Mouse (Mus musculus): ENCODE measurements at regions not wholly inside any gene's neighbourhood (a gene's known extent, or its start where the extent isn't known, plus 50 kb on each side); places are given as distances from the start of the nearest gene placed in this dataset.

DNA sequence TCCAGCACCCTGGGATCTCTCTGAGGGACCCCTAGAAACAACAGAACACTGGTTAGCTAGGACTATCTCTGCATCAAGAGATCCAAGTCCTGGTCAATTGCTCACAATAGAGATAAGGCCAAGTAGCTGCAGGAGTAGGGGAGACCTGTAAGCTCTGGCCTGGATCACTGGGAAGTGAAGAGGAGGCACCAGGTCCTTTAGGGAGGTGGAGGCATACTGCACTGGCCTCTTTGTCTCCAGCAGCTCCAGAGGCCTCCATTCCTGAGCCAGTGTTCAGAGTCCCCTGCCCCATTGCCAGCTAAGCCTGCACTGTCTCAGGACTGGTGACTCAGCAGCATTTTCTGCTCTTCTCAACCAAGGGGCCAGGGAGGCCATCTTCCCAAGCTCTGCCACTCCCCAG lies 262.3 kb upstream of the Gm4791 start:
- DNase-seq = no peak

DNA sequence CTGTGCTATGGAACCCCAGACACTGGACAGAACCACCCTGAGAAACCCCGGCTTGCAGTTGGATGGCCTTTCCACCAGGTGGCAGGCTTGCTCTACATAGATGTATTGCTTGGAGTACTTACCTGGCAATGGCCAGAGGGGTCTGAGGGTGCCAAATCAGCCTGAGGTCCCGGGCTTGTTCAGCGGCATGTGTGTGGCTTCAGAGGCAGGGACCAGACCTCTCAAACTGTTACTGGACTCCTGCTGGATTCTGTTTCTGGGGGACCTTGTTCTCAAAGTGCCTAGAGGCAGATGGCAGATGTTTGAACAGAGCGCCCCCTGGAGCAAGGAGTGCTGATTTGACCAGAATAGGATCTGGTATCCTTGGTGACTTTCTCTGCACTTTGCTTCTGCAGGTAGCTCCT lies 262.9 kb upstream of the Gm4791 start:
- peak; percentile 88 for DNase-seq

DNA sequence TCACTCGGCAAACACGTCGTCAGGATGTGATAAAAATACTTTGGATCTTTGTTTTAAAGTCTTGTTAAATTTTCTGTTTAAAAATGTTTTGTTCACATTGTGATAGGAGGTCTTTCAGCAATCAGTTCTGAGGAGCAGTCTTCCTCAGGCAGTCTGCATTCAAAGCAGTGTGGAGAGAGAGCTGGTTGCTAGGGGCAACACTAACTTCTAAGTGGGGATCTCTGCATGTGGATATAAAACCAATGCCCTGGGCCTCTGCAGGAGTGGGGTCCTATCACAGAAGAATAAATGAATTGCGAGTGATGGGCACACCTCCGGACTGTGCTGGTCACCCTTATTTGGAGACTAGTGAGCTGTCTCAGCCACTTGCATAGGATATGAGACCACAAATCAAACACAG lies 270.1 kb upstream of the Gm4791 start:
- DNase-seq = no peak

DNA sequence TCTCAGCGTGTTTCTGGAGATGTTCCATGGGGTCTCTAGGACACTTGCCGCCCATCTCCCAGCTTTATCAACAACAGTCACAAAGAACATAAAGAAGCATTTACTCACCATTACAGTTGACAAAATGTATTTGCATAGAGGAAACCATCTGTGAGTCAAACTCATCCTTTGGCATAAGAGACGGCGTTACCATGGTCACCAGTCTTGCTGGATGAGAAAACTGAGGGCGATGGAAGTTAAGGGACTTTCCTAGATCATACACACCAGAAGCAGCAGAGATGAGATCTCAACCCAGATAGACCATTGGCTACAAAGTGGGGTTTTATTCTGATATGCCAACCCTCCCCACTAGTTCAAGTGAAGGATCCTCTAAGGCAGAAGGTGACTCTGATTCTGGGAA lies 274.3 kb upstream of the Gm4791 start:
- DNase-seq = no peak

DNA sequence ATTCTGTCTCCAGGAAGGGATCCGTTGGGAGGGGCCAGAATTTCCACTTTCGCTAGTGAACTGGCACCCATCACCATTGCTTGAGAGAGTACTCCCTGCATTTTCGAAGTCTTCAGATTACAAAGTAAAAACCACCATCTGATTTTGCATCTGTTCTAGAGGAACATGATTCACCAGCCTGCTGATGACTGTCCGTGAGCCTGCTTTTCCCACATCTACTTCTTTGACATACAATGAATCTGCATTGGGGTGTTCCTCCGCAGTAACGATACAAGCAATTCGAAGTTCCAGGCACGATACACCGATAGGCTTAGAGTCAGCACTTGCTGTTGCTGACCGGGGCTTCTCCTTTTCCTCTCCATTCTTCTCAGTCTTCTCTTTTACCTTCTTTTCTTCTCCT lies 285.1 kb upstream of the Gm4791 start:
- no peak for DNase-seq

DNA sequence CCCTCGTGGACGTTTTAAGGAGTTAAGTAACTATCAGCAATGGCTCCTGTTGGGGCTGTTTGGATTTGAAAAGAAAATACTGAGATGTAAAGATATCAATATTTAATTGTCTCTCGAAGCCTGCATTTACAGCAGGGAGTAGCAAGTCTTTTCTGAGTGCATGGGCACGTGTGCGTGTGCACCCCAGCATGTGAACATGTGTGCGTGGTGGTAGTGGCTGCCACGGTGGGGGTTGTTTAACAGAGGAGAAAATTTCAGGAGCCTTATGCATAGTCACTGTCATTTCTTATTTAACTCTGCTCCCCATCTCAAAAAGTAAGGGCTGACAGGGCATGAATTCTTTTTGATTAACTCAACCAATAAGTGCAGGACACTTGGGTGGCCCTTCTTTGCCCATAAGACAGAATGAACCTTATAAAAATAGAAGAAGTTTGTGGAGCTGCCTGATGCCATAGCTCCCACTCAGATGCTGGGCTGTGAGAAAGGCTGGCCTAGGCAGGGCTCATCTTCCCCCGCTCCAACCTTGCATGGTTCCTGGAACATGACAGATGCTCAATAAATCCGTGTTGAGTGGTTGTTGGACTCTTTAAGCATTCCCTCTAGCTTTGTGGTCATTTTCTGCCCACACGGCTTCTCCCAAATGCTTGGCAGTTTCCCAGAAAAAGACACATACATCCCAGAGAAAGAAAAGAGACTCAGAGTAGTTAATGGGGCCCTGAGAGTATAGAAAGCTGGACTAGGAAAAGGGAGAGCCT lies 294.2 kb upstream of the Gm4791 start:
- no peak for DNase-seq

DNA sequence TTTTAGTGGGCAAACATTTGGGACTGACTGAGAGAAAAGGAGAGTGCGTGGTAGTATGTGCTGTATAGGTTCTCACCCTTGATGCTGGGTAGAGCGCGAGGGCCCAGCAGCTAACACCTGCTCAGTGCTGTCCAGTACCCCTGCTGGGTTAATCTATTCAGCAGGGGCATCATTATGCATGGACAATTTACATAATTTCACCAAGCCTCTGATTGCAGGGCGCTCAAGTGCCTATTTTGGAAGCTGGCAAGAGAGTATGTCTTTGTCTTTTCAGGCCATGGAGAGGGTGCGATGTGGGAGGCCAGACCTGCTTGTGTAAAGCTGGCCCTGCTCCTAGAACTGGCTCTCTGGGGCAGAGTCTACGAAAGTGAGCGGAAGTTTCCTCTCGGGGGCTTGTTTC lies 294.9 kb upstream of the Gm4791 start:
- no peak for DNase-seq

DNA sequence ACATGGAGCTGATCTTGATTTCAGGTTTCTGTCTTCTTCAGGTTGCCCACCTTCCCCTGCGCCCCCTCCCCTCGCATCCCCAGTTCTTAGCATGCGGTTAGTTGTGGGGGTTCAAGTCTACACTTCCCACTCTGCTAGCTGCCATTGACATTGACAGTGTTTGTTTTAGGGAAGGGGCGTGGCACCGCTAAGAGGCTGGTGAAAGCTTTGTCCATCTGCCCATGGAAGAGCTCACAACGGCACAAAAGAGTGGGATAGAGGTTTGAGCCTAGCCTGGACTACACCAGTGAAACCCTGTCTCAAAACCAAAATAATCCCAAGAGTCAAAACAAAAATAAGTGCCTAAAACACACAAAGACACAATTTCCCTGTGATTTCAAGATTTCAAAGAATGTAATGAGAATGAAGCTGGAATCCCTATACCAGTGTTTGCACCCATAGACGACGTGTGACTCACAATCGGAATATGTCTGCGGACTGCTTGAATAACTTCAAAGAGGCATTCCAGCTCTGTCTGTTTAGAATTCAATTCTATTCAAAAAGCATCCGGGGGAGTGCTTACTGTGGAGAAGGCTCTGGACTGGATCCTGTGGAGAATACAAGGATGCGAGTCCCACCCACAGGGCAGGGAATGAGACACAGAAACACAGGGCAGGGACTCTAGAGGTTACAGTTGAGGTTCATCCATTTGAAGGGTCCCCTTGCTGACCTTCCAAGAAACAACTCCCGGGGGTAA lies 295.5 kb upstream of the Gm4791 start:
- DNase-seq = no peak

DNA sequence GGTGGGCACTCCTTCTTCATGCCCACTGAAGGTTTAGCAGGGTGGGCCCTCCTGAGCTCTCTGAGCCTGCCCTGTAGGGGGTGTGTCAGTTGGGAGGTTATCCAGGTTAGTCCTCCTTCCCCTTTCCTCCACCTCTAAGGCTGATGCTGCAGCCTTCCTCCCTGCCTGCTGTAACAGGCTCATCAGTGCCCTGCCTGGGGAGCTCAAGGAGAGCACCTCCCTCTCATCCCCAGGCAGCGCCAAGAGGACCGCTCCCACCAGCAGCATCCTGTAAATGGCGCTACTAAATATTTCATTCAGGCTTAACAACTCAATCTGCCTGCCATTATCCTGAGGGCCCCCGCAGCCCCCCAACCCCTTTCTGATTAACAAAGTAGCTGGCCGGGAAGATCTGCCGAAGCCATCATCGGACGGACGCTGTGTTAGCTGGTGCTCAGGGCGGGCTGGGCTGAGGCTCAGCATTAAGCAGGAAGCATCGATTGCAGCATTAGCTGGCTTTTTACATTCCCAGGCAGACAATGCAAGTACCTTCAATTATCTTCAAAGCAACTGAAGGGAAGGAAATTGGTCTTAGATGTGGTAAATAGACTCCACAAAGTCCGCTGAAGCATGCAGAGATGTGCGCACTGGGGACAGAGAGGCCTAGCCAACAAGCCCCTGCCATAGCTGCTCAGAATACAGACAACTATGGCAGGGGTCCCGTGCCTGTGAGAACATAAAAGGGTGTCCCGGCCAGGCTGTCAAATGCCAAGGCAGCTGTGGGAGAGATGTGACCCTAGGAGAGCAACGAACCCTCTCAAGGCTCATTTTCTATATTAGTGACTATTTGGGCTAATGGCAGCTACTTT lies 296.3 kb upstream of the Gm4791 start:
- no peak for DNase-seq

DNA sequence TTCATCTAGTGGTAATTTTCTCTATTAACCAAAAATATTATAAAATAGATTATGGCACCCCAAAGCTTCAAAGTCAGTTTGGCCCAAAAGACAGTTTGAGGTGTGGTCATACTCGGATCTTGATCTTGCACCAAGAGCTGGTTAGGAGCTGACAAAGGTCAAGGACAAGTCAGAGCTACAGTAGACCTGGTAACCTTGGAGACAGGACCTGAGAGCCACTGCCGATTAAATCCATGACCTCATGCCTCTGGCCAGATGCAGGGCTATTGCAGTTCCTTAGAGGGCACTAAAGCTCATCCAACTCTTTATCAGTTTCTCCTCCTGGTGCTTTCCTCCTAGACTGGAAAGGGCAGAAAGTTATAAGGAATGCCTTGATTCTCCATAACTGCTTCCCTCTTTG lies 302.4 kb upstream of the Gm4791 start:
- DNase-seq = no peak

DNA sequence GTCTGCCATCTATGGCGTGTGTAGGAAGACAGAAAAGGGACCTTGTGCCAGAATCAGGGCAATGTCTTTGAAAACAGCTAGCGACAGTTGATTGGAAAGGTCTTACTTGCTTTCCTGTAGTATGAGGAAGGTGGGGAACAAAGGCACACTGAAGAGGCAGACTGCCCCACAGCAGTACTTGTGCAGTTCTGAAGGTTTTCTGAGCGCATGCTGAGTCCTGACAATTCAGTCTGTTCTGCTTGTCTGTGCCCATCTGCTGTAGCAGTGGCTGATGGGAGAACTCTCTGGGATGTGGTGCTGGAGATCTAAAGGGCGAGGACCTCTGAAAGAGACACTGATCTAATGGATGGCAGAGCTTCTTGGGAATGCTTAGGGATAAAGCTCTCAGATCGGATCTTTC lies 309.2 kb upstream of the Gm4791 start:
- no peak for DNase-seq

DNA sequence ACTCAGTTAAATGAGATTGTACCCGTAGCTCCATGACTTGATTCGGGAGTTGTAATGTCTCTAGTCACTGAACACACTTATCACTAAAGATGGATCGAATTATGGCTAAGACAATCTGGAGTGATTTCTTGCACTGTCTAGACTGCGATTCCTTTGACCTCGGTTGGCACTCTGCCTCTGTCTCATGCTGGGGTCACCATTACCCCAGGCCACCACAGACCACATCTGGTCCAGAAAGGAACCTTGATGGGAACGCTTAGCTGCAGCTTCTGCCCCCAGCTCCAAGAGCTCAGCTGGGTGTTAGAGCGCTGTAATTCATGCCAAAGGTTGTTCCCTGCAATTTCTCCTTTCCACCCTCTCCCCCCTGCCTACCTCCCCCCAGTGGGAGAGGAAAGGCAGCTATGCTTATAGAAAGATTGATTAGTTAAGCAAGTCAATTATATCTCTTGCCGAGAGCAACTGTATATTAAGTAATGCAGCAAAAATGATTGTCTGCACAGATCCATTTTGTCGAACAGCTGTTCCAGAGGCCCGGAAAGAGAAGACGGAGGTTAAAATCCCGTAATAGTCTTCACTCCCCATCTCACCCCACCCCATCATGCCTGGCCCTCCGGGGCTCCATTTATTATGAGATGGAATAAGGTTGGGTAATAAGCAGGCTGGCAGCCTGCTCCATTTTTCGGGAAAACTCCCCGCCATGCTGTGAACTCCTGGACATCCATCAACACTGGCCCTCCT lies 314.3 kb upstream of the Gm4791 start:
- no peak for DNase-seq

DNA sequence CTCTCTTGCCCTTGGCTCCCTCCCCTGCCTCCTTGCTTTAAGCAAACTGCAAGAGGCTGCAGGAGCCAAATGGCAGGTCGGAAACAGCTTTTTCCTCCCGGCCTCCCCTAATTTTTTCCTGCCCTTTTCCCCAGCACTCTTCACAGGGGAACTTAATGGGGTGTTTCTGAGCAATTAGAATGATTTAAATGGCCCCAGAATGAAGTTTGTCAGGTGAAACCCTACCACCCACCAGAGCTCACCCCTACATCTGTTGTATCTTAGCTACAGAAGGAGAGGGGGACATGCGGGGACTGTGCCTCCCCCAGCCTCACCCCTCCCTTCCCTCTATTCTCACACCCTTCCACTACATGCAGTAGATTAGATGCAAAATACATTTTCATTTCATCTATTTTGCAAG lies 326.5 kb upstream of the Gm4791 start:
- no peak for DNase-seq

DNA sequence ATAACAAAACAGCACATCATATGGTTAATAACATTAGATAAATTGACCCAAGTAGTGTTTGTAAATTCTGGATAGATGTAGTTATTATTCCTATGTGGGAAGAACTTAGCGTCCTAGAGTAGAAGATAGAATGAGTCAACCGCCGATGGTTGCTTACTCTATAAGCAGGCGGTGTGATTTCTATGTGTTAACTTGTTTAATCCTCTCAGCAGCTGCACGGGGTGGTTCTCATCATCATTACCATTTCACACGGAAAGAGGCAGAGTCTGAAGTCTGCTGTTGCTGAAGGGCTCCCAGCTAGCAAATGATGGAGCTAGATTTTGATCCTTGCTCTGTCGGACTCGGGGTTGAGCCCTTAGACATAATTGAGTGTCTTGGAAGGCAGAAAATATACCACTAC lies 334.6 kb upstream of the 4931429L15Rik start:
- DNase-seq = no peak

DNA sequence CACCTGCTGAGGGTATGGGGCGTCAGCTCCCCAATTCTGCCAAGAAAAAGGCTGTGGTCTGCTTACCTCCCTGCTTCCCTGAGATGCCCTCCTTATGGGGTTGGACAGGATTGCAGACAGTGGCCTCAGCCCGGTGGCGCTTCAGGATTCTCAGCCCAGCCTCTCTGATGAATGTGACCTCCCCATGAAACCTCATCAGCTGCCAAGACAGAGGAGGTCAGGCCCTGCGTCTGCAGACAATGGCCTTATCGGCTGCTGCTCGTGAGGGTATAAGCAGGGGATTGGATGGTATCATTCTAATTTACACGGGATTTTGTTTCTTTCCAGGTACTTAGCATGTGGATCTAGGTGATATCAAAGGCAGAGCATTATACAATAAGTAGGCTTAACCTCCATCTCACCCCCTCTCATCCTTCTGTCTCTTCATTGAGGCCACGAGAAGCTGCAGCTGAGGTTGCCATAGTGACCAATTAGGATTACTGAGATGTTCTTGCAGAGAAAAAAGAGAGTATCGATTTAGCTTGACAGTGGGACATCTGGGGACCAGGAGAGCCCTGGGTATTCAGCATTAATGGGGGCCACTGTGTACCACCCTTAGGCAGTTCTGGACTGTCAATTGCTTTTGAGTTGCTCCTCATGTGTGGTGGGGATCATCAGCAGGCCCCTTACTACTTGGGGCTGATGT lies 327.6 kb upstream of the 4931429L15Rik start:
- no peak for DNase-seq

DNA sequence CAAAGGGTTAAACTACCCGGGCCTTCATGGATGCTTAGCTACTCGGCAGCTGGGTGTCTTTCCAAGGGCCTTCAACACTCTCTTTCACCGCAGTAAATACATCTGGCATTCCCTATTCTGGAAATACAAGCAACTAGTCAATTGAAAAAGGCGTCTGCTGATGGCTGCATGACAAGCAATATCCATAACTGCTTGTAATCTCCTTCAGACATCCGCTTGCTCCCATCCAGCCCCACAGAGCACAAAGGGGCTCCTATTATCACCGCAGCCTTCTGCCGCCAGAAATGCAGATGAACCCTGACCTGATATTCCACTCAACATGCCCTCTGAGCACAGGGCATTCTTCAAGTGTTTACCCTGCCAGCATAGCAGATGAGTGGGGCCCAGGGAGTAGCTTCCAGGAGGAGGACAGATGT lies 325.7 kb upstream of the 4931429L15Rik start:
- DNase-seq = no peak

DNA sequence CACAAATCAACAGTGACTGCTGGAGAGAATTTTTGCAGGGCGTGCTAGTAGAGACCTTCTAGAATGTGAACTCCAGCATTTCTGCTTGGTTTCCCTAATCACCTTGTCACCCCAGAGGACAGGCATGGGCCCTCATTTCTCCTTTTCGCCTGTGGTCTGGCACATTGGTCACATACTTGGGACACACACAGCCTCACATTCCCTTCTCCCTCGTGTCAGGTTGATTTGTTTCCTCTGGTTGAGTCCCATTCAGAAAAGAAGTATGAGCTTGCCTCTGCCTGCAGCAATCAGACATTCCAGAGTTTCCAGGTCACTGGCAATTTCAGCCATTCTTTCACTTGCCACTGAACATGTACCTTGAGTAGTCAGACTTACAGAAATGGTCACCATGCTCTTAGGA lies 323.8 kb upstream of the 4931429L15Rik start:
- no peak for DNase-seq

DNA sequence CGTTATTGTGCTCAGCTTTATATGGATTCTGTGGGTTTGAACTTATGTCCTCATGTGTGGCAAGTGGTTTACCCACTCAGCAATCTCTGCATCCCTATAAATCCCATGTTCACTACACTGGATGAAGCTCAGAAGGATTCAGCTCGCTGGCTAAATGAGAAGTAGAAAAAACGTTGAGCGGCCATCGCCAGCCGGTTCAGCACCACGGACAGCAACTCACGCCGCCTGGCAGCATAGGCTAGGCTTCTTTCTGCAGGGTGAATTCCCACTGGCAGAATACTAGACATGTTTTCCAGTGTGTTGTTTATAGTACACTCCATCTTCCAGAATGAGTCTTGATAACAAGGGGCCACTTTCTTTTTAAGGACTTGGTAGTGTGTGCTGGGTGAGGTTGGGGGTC lies 322.9 kb upstream of the 4931429L15Rik start:
- peak; percentile 73 for DNase-seq

DNA sequence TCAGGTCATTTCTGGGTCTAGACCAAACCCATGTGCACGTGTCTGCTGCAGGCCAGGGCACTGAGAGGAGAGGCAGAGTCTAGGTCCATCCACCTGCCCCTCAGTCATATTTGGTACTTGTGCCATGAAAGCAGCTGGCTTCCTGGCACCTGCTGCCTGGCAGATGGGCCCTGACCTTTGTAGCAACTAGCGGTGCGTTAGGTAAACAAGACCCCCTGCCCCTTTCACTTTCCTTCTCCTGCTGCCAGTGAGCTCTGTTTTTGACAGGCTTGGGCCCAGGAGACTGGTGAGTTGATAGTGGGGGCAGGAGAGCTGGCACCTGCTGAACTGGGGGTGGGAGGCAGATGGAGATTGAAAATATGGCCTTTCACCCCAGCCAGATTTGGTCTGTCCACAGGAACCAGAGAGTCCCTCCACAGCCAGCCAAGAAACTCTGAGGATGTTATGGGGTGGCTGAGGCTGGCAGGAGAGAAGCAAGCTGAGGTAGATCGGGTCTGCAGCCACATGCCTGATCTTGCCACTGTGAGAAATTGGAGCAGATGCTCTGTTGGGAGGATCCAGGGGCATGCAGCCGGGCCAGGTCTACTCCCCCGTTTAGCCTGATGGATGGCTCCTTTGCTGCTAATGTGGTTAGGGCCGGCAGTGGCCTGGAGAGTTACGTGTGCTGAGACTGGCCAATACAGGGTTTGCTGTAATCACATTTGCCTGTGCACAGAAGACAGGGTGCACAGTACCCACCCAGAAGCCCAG lies 316.6 kb upstream of the 4931429L15Rik start:
- peak; percentile 36 for DNase-seq

DNA sequence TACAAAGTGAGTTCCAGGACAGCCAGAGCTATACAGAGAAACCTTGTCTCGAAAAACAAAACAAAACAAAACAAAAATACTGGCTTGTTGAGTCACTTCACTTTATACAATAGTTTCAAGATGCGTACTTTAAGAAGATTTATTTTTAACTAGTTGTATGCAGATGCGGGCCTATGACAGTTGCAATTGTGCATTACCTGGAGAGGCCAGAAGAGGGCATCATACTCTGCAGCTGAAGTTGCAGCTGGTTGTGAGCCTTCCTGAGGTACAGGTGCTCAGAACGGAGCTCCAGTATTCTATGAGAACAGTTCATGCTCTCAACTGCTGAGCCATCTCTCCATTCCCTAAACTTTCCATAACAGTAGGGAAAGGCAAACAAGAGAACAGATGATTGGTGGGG lies 314.2 kb upstream of the 4931429L15Rik start:
- no peak for DNase-seq

DNA sequence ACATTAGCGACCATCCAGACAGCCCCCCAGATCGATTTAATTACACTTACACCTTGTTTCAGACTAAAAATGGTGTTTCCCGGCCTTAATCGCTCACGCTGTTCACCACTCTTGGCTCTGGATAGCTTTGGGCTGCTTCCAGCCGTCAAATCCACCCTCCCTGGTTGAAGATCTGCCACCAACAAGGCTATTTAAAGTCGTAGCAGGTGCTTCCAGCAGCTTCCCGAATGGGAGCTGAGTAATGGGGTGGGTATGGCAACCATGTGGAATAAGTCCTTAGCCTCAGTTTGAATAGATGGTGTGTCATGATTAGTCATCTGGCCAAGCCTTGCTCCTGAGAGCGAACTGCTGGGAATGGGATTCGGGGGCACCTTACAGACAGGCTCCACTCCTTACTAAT lies 312.8 kb upstream of the 4931429L15Rik start:
- no peak for DNase-seq
